Mouse (Mus musculus): Measurements from ENCODE around the gene Cadps.

DNA sequence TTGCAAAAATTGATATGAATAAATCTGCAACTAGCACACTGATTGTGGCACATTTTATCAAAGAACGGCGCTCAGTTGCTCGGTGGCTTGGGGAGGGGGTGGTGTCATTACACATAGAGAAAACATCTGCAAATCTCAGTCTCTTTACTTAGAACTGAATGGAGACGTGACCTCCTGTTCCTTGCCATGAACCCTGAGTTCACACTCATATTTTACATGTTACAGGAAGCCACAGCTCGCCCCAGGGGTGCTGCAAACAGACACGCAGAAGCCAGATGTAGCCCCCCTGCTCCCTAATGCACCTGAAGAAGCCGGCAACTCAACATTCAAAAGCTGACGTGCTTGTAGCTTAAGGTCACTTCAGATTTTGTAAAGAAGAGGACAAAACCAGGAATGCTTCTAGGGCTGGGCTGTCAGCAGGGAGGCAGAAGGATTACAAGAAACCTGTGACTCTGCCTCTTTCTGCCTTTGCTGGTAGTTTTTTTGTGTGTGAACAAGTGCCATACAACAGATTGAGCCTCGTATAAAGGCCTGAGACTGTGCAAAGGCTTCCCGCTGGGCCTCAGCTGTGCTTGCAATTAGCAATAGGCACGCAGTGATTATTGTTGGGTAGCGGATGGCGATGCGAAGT lies 434.0 kb downstream of the Cadps start:
- TF ChIP-seq EP300 (IDR thresholded peaks at IDR 0.05; ENCODE audit: low read depth) = no peak
- TF ChIP-seq CTCF (IDR thresholded peaks at IDR 0.05; ENCODE audit: low read depth) = no peak

All from liver, embryonic 14.5 days (tissue).